Mouse (Mus musculus) limb, embryonic 15.5 days (tissue): ENCODE measurements around the gene Nsun2. TPM values are rescaled to one million over a fixed set of nuclear protein-coding genes. Genes with fewer than 3 reads are reported as not detected.

Experiments
- ATAC-seq: fragments of 200-750 bp; cut with Nextera tagmentation; 2 replicates; pipeline ENCODE4 v1.8.0; 2017; ENCODE audit warnings: low read depth, moderate TSS enrichment; ENCODE audit not compliant: insufficient number of reproducible peaks, low FRiP score, low TSS enrichment
- H3K27ac ChIP-seq: fragments of 300-500 bp; sonication (generic); 2 replicates; pipeline ENCODE4 v1.5.1; 2015; ENCODE audit warnings: moderate library complexity, mild to moderate bottlenecking, inconsistent platforms
- H3K27me3 ChIP-seq: fragments of 300-500 bp; sonication (generic); 2 replicates; pipeline ENCODE4 v1.6.1; 2015; ENCODE audit warnings: inconsistent platforms
- H3K36me3 ChIP-seq: fragments of 300-500 bp; sonication (generic); 2 replicates; pipeline ENCODE4 v1.6.1; 2015; ENCODE audit warnings: inconsistent platforms
- H3K4me1 ChIP-seq: fragments of 300-500 bp; sonication (generic); 2 replicates; pipeline ENCODE4 v1.6.1; 2015; ENCODE audit warnings: inconsistent platforms
- H3K4me2 ChIP-seq: fragments of 300-500 bp; sonication (generic); 2 replicates; pipeline ENCODE4 v1.6.1; 2015; ENCODE audit warnings: mild to moderate bottlenecking, inconsistent platforms
- H3K4me3 ChIP-seq: fragments of 300-500 bp; sonication (generic); 2 replicates; pipeline ENCODE4 v1.5.1; 2015; ENCODE audit warnings: mild to moderate bottlenecking, inconsistent platforms
- H3K9ac ChIP-seq: fragments of 300-500 bp; sonication (generic); 2 replicates; pipeline ENCODE4 v1.6.1; 2015; ENCODE audit warnings: inconsistent platforms
- H3K9me3 ChIP-seq: fragments of 300-500 bp; sonication (generic); 2 replicates; pipeline ENCODE4 v1.6.1; 2016; ENCODE audit warnings: inconsistent platforms
- WGBS: fragments of 180-500 bp; shearing (Covaris S2); methylation state at CpG from one replicate; pipeline ENCODE4 v1.1.7; 2015; 5-methylcytosine and 5-hydroxymethylcytosine counted together
- polyA plus RNA-seq: library from polyadenylated mRNA; unstranded; fragments of >200 nt; fragmentation: Nextera tagmentation; extraction: Ambion mirVana; gene quantifications from 2 replicates; pipeline ENCODE4 v1.2.1, GENCODE M21; 2015

Nsun2 gene
- polyA plus RNA-seq, result 132 and 136 TPM in 2 replicates

DNA sequence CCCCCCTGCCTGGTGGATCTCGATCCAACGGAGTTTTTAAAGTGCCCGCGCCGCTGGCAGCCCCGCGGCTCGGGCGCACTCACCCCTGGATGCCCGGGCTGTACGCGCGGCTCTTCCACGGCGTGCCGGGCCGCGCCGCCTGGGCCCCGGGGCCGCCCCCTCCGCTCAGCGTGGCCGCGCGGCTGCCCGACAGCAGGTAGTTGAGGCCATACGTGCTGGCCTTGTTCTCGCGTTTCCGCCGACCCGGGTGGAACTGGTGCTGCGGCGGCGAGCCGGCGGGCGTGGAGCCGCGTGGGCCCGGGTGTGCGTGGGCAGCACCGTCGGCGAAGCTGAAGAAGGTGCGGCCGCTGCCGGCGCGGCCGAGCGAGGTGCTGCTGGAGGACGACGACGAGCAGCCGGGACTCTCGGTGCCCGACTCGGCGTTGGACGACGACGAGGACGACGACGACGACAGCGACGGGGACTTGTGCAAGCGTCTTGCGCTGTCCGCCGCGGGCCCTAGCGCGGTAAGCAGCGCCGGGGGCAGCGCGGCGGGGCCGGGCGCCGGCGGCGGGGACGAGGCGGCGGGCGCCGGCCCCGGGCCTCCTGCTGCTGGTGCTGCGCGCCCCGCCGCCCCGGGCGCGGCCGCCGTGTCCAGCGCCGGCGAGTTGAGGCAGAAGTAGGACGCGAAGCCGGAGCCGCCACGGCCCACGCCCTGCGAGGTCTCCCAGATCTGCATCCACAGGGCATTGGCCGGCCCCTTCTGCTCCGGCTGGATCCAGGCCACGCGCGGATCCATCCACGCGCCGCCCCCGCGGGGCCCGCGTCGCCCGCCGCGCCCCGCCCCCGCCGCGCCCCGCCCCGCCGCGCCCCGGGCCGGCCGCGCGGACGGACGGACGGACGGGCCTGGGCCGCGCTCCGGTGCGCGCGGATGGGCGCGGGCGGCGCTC, at the start of gene Nsun2:
Nsun2 (plus strand) TSS at position 342 of the 929 bp plus-strand sequence.
- H3K36me3 ChIP-seq, result peaks cover 11% of the 10 kb centered on the region; the same call in 1 of the 2 replicates
- peak; percentile 4; the same call in 1 of the 2 replicates for ATAC-seq
- H3K9ac ChIP-seq, result peak within 1 kb of the TSS; percentile 87
- peak within 1 kb of the TSS; percentile 93 for H3K4me3 ChIP-seq
- no peaks in the 10 kb centered on the region for H3K27me3 ChIP-seq
- H3K4me1 ChIP-seq, result peaks cover 49% of the 10 kb centered on the region
- H3K4me2 ChIP-seq, result peak within 1 kb of the TSS; percentile 79
- no peaks in the 10 kb centered on the region for H3K9me3 ChIP-seq
- peak within 1 kb of the TSS; percentile 94 for H3K27ac ChIP-seq
- under 1% methylated on average over 111 of the region's 155 CpGs for WGBS

DNA sequence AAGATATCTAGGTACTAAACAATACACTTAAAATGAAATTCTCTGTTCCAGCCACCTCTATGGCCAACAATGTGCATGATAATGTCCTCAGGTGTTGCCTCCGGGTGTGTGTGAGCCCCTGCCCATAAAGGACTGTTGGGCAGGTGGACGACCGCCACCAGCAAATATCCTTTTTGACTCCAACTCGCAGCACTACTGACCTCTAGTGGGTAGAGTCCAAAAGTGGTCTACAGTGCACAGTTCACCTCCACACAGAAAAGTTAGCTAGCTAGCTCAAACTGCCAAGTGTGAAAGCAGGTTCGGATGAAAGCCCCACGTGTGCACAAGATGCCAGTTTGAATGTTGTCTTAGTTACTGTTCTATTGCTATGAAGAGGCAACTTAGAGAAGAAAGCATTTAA, 48.2 kb upstream of the Nsun2 start:
- 9% methylated on average over 6 of the region's 6 CpGs for WGBS
- Histone ChIP-seq H3K27me3 (peaks cover 83% of the 10 kb centered on the region), H3K9me3 (no peaks in the 10 kb centered on the region), H3K36me3 (no peaks in the 10 kb centered on the region), H3K4me2 (no peak overlapping the region), H3K27ac (no peak overlapping the region), H3K9ac (no peak overlapping the region), H3K4me3 (no peak overlapping the region), H3K4me1 (peaks cover 29% of the 10 kb centered on the region)
- no peak for ATAC-seq

DNA sequence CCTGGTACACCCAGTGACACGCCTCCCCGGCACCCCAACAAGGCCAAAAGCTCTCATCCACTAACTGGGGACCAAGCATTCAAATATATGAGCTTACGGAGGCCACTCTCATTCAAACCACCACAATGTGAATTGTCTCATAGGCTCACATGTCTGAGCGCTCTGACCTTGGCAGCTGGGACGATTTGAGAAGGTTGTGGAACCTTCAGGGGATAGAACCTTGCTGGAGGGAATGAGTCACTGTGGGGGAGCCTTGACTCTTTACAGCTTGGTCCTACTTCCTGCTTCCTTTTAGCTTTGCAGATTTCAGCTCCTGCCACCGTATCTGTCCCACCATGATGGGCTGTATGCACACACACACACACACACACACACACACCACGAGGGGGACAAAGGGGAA, 47.7 kb upstream of the Nsun2 start:
- peaks cover 80% of the 10 kb centered on the region for H3K27me3 ChIP-seq
- no peak overlapping the region for H3K4me3 ChIP-seq
- no peaks in the 10 kb centered on the region for H3K36me3 ChIP-seq
- 56% methylated on average over 7 of the region's 7 CpGs for WGBS
- no peaks in the 10 kb centered on the region for H3K9me3 ChIP-seq
- no peak overlapping the region for H3K9ac ChIP-seq
- H3K4me2 ChIP-seq, result no peak overlapping the region
- no peak overlapping the region for H3K27ac ChIP-seq
- ATAC-seq, result no peak
- H3K4me1 ChIP-seq, result peaks cover 28% of the 10 kb centered on the region

DNA sequence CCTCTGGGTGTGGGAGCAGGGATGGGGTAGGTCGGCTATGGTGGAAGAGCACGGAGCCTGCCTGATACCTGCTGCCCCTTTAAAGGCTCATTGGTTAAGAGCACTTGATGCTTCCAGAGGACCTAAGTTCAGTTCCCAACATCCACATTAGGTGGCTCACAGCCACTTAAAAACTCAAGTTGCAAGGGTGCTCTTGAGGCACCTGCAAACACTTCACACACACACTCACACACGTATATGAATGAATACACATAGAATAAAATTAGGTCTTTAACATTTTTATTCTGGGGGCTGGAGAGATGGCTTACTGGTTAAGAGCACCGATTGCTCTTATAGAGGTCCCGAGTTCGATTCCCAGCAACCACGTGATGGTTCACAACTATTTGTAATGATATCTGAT, 46.4 kb upstream of the Nsun2 start:
- no peaks in the 10 kb centered on the region for H3K9me3 ChIP-seq
- H3K4me2 ChIP-seq, result no peak overlapping the region
- no peak overlapping the region for H3K4me3 ChIP-seq
- peaks cover 67% of the 10 kb centered on the region for H3K27me3 ChIP-seq
- no peaks in the 10 kb centered on the region for H3K36me3 ChIP-seq
- no peak overlapping the region for H3K27ac ChIP-seq
- WGBS, result 81% methylated on average over 7 of the region's 7 CpGs
- H3K4me1 ChIP-seq, result peaks cover 20% of the 10 kb centered on the region
- no peak overlapping the region for H3K9ac ChIP-seq
- ATAC-seq, result no peak

DNA sequence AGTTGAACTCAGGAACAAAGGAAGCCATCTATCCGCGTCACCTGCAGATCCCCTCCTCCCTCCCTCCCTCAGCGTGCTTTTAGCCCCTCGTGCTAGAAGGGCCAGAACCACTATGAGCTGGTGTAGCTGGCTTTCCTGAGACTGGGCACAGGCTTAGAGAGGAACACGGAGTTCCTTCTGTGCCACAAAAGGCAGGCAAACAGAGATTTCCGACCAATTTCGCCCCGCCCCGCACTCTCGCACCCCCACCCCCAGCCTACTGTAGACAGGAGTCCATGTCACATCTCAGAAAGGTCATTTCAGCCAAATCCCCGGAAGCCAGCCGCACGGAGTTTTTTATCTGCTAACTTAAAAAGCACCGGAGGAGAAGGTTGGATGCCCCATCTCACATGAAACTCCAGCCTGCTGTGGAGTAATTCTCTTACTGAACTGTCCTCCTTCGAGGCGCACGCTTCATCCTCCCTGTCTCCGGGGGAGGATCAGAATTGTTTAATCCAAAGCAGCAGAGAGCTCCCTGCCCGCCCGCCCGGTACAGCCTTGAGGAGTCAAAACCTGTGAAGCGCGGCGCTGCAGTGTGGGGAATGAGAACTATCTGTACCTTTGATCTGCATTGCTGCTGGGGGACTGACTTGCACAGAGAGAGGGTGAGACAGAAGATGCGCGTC, 45.8 kb upstream of the Nsun2 start:
- no peaks in the 10 kb centered on the region for H3K9me3 ChIP-seq
- 2% methylated on average over 26 of the region's 26 CpGs for WGBS
- no peak overlapping the region for H3K9ac ChIP-seq
- H3K36me3 ChIP-seq, result no peaks in the 10 kb centered on the region
- H3K27ac ChIP-seq, result no peak overlapping the region
- H3K27me3 ChIP-seq, result peaks cover 62% of the 10 kb centered on the region
- peak overlapping the region; percentile 22 for H3K4me3 ChIP-seq
- peaks cover 15% of the 10 kb centered on the region for H3K4me1 ChIP-seq
- H3K4me2 ChIP-seq, result peak overlapping the region; percentile 39
- ATAC-seq, result no peak

DNA sequence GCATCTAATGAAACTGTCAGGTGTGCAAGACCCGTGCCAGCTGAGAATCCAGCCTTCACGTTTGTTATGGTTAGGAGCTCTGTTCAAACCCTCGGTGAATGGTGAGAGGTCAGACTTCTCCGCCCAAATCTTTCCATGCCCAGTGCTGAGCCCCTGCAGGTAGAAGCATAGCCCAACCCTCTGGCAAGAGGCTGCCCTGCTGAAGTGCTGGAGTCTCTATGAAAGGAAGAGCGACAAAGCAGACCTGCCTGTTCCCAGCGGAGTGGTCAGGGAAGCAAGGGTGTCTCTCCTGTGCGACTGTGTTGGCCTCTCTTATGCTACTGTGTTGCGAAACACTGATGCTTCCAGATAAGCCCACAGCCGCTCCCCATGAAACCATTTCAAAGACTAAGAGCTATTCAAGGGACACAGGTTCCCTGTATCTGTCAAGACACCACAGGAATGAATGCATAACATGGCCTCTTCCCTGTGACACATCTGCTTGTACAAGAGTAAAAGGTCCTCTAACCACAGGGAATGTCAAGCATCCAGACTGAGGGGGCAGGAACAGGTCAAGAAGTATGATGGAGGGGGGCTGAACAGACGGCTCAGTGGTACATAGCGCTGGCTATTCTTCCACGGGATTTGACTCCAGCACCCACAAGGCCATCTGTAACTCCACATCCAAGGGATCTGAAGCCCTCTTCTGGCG, 44.8 kb upstream of the Nsun2 start:
- WGBS, result 33% methylated on average over 13 of the region's 13 CpGs
- H3K4me1 ChIP-seq, result peaks cover 13% of the 10 kb centered on the region
- H3K9me3 ChIP-seq, result no peaks in the 10 kb centered on the region
- H3K4me3 ChIP-seq, result no peak overlapping the region
- no peak overlapping the region for H3K9ac ChIP-seq
- no peak overlapping the region for H3K4me2 ChIP-seq
- no peak for ATAC-seq
- no peaks in the 10 kb centered on the region for H3K36me3 ChIP-seq
- H3K27ac ChIP-seq, result no peak overlapping the region
- H3K27me3 ChIP-seq, result peaks cover 52% of the 10 kb centered on the region

DNA sequence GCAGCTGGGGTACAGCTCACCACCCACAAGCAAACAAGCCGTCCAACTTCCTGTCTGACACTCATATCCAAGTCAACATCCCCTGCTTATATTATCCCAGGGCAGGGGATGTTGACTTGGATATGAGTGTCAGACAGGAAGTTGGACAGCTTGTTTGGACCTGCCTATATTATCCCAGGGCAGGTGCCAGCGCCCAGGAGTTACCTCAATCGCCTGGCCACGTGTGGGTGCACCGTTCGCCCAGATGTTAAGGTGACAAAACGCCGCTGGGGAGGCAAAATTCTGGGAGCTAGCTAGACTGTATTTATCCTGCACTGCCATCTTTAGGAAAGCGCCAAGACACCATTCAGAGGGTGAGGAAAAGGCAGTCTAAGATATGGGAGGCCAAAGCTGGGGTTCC, 43.8 kb upstream of the Nsun2 start:
- Histone ChIP-seq H3K36me3 (0 out of 2 replicates have a peak, but pooled peaks cover 3% of the 10 kb centered on the region), H3K4me3 (no peak overlapping the region), H3K9me3 (no peaks in the 10 kb centered on the region), H3K4me1 (peaks cover 13% of the 10 kb centered on the region), H3K27me3 (peaks cover 44% of the 10 kb centered on the region), H3K4me2 (no peak overlapping the region), H3K27ac (no peak overlapping the region), H3K9ac (no peak overlapping the region)
- 71% methylated on average over 9 of the region's 9 CpGs for WGBS
- no peak for ATAC-seq

DNA sequence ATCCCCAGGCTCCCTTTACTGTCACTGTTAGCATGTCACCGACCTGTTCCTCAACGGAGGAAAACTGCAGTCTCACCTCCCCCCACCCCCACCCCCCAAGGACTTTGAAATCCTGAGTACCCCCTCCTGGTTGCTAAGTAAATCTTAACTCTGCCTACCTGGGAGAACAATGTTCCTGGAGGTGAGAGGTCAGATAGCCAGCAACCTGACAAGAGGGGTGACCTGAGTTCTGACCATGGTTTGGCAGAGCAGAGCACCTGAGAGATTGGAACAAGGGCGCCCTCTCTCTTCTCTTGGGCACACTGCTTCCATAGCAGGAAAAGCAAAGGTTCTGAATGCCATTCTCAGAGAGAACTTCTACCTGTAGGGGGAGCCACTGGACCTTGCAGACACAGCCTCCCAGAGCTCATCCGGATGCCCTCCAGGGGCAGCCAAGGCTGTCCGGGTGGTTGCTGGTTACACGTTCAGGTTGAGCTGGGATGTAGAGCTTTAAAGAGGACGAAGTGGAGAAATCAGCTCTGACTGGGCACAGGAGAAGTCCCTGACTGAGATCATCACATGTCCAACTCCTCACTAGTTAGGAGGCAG, 40.6 kb upstream of the Nsun2 start:
- H3K4me3 ChIP-seq, result no peak overlapping the region
- ATAC-seq, result no peak
- WGBS, result 26% methylated on average over 7 of the region's 7 CpGs
- peaks cover 16% of the 10 kb centered on the region for H3K27me3 ChIP-seq
- H3K9ac ChIP-seq, result no peak overlapping the region
- H3K4me2 ChIP-seq, result no peak overlapping the region
- no peak overlapping the region for H3K27ac ChIP-seq
- no peaks in the 10 kb centered on the region for H3K9me3 ChIP-seq
- peaks cover 8% of the 10 kb centered on the region for H3K4me1 ChIP-seq
- H3K36me3 ChIP-seq, result peaks cover 17% of the 10 kb centered on the region

DNA sequence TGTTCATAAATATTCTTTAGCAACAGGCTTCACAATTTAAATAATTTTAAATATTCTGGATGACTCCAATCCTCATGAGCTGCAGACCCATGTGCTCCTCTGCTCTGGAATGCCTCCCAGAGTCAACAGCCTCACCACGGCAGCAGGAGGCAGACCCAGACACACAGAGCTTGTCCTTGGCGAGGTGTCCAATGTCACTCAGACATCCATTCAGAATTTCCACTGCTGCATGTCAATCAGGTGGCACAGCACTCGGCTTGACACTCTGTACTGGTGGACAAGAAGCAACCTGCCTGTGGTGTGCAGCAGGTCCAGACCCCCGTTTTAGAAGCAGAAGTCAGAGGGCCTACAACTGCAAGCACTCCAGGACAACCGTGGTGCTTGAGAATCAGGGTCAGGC, 35.3 kb upstream of the Nsun2 start:
- 89% methylated on average over 5 of the region's 5 CpGs for WGBS
- H3K36me3 ChIP-seq, result peaks cover 68% of the 10 kb centered on the region

DNA sequence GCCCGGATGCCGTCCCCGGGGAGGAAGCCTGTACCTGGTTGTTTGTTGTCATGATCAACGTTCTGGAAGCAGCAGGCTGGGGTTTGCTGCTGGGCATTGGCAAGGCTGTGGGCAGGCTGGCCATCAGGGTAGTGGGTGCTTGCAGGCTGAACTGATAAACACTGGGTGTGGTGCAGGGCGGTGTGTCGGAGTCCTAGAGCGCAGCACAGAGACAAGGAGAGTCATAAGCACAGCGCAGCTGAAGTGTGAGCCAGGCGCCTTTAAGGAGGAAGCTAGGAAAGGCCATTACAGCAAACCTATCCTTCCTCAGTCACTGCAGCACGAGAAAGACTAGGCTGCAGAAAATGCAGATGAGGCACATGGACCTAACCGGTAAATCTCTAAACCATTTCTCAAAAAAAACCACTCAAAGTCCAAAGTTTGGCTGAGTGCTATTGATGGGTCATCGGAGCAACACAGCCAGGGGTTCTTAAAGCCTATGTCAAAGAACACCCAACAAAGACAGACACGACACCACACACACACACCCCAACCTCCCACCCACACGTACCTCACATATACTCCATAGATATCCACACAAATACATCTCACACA, 31.3 kb upstream of the Nsun2 start:
- ATAC-seq, result no peak
- Histone ChIP-seq H3K4me3 (no peak overlapping the region), H3K27ac (no peak overlapping the region), H3K36me3 (peaks cover 95% of the 10 kb centered on the region), H3K27me3 (no peaks in the 10 kb centered on the region), H3K9ac (no peak overlapping the region), H3K4me2 (no peak overlapping the region), H3K4me1 (no peaks in the 10 kb centered on the region), H3K9me3 (no peaks in the 10 kb centered on the region)
- WGBS, result 96% methylated on average over 14 of the region's 14 CpGs

More for the DNA sequence above, 35.3 kb upstream of the Nsun2 start:
- Histone ChIP-seq H3K27ac (no peak overlapping the region), H3K9me3 (no peaks in the 10 kb centered on the region), H3K27me3 (no peaks in the 10 kb centered on the region), H3K4me2 (no peak overlapping the region), H3K4me3 (no peak overlapping the region), H3K9ac (no peak overlapping the region), H3K4me1 (no peaks in the 10 kb centered on the region)
- no peak for ATAC-seq

DNA sequence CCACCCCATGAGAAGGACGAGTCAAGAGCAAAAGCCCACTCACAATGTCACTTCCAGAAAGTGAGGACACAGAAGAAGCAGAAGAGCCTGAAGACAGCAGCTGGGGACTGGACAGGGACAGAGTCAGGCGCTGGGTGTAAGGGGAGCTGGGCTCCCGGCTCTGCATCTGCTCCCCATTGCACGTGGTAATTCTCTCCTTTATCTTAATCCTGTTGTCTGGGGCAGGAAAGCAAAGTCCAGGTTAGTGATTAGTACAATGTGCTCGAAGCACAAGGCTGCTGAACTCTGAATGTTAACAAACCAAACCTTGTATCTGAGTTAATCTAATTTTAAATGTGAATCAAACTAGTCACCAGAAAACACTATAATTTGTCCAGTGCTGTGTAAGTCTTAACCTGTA, 30.7 kb upstream of the Nsun2 start:
- 76% methylated on average over 5 of the region's 5 CpGs for WGBS
- no peak for ATAC-seq
- Histone ChIP-seq H3K36me3 (peaks cover 96% of the 10 kb centered on the region), H3K4me1 (no peaks in the 10 kb centered on the region), H3K27me3 (no peaks in the 10 kb centered on the region), H3K9ac (no peak overlapping the region), H3K4me2 (no peak overlapping the region), H3K4me3 (no peak overlapping the region), H3K27ac (no peak overlapping the region), H3K9me3 (no peaks in the 10 kb centered on the region)
